Mouse (Mus musculus): Measurements from ENCODE around the gene Galnt2. TPM values are rescaled to one million over a fixed set of nuclear protein-coding genes. Genes with fewer than 3 reads are reported as not detected.
A peak's percentile ranks its signal among the peaks of the same experiment; 100 is the strongest.

Gene Galnt2
- polyA plus RNA-seq, 1 experiment = 11.5 TPM

GRCm38 (mm10) chr8:124343991-124344390 lies 112.8 kb downstream of the Galnt2 start:
- no peaks in the 10 kb centered on the region for H3K4me1 ChIP-seq (ENCODE audit: control insufficient read depth, insufficient read depth, low read length)
- 82% methylated on average over 12 of the region's 12 CpGs for WGBS

DNA sequence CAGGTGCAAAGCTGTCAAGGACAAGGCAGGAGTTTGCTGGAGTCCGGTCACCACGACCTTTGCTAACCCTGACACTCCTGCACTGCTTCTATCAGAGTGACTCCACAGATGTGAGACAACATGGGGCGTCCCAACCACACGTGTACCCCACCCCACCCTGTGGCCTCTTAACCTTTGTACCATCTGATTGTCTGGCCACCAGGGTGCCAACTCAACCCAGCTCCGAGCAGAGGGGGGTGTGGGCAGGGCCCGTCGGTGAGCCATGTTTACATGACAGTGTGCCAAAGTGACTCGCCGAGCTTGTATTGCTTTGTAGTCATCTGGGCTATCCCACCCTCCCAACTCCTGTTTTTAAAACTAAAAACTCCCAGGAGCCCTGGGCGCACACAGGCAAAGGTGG lies 113.9 kb downstream of the Galnt2 start:
- no peak overlapping the region for H3K27ac ChIP-seq (ENCODE audit: control insufficient read depth, insufficient read depth, low read depth, low read length, poor library complexity)
- WGBS = 79% methylated on average over 10 of the region's 10 CpGs
- no peak overlapping the region for H3K4me3 ChIP-seq (replicated peaks; ENCODE audit: control insufficient read depth, low read depth, low read length)
- no peak for TF ChIP-seq POLR2A (IDR thresholded peaks at IDR 0.05; ENCODE audit: borderline replicate concordance, control insufficient read depth, low read depth, low read length)
- no peak for TF ChIP-seq CTCF (IDR thresholded peaks at IDR 0.05; ENCODE audit: control insufficient read depth, insufficient read depth, low read length)
- no peaks in the 10 kb centered on the region for H3K4me1 ChIP-seq (ENCODE audit: control insufficient read depth, insufficient read depth, low read length)

More at GRCm38 (mm10) chr8:124343991-124344390, 112.8 kb downstream of the Galnt2 start:
- no peak for TF ChIP-seq CTCF (IDR thresholded peaks at IDR 0.05; ENCODE audit: control insufficient read depth, insufficient read depth, low read length)
- no peak for TF ChIP-seq POLR2A (IDR thresholded peaks at IDR 0.05; ENCODE audit: borderline replicate concordance, control insufficient read depth, low read depth, low read length)
- Histone ChIP-seq H3K27ac (ENCODE audit: control insufficient read depth, insufficient read depth, low read depth, low read length, poor library complexity) (no peak overlapping the region), H3K4me3 (replicated peaks; ENCODE audit: control insufficient read depth, low read depth, low read length) (no peak overlapping the region)

DNA sequence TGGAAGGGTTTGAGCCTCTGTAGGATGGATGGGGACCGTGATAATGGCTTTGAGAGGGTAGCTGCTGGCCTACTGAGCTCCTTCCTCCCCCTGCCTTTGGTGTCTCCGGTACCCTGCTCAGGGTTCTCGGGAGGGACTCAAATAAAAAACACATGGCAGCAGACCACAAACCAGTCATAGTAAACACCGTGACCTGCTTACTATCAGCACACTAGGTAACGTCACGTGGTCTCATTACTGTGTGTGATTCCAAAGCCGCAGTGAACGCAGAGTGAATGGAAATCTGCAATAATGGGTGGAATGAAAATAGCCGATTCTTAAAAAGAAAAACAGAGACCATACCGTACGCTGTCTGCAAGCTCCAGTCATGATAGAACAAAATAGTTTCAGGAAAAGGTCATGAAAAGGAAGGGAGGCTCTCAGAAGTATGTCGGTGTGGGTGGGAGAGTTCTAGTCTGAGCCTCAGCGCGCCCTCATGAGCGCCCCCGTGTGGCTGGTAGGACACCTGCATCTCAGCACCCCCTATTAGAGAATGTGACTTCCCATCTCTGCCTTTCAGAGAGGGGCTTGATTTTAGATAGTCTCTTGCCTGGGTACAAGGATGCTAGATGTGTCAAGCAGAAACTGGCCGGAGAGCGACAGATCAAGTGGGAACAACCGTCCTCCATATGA lies 115.8 kb downstream of the Galnt2 start:
- 40% methylated on average over 19 of the region's 19 CpGs for WGBS
- Histone ChIP-seq H3K4me3 (replicated peaks; ENCODE audit: control insufficient read depth, low read depth, low read length) (no peak overlapping the region), H3K4me1 (ENCODE audit: control insufficient read depth, insufficient read depth, low read length) (no peaks in the 10 kb centered on the region), H3K27ac (ENCODE audit: control insufficient read depth, insufficient read depth, low read depth, low read length, poor library complexity) (no peak overlapping the region)
- no peak for TF ChIP-seq POLR2A (IDR thresholded peaks at IDR 0.05; ENCODE audit: borderline replicate concordance, control insufficient read depth, low read depth, low read length)
- TF ChIP-seq CTCF (IDR thresholded peaks at IDR 0.05; ENCODE audit: control insufficient read depth, insufficient read depth, low read length) = peak; percentile 87

GRCm38 (mm10) chr8:124348087-124348486 lies 116.9 kb downstream of the Galnt2 start:
- Histone ChIP-seq H3K4me3 (replicated peaks; ENCODE audit: control insufficient read depth, low read depth, low read length) (no peak overlapping the region), H3K4me1 (ENCODE audit: control insufficient read depth, insufficient read depth, low read length) (no peaks in the 10 kb centered on the region), H3K27ac (ENCODE audit: control insufficient read depth, insufficient read depth, low read depth, low read length, poor library complexity) (no peak overlapping the region)
- TF ChIP-seq CTCF (IDR thresholded peaks at IDR 0.05; ENCODE audit: control insufficient read depth, insufficient read depth, low read length) (no peak), POLR2A (IDR thresholded peaks at IDR 0.05; ENCODE audit: borderline replicate concordance, control insufficient read depth, low read depth, low read length) (no peak)
- WGBS = 52% methylated on average over 1 of the region's 1 CpGs

DNA sequence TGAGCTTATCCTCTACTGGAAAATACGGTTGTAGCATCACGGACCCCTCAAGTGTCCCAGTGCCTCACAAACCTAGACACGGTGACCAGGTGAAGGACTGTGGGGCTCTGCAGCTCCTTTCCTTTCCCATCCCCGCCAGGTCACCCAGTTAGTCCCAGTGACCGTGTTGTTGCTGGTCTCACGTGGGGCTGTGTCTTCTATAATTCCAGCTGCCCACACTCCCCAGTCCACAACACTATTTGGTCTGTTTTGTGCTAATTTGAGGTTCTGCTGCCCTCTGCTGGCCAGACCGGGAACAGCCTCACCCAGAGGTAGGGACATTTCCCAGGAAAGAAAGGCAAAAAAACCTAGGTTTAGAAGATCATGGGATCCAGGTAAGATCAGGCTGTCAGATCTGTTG lies 118.5 kb downstream of the Galnt2 start:
- H3K27ac ChIP-seq (ENCODE audit: control insufficient read depth, insufficient read depth, low read depth, low read length, poor library complexity) = no peak overlapping the region
- TF ChIP-seq CTCF (IDR thresholded peaks at IDR 0.05; ENCODE audit: control insufficient read depth, insufficient read depth, low read length) (peak; percentile 94), POLR2A (IDR thresholded peaks at IDR 0.05; ENCODE audit: borderline replicate concordance, control insufficient read depth, low read depth, low read length) (no peak)
- no peak overlapping the region for H3K4me3 ChIP-seq (replicated peaks; ENCODE audit: control insufficient read depth, low read depth, low read length)
- no peaks in the 10 kb centered on the region for H3K4me1 ChIP-seq (ENCODE audit: control insufficient read depth, insufficient read depth, low read length)
- 39% methylated on average over 7 of the region's 7 CpGs for whole genome bisulfite sequencing

DNA sequence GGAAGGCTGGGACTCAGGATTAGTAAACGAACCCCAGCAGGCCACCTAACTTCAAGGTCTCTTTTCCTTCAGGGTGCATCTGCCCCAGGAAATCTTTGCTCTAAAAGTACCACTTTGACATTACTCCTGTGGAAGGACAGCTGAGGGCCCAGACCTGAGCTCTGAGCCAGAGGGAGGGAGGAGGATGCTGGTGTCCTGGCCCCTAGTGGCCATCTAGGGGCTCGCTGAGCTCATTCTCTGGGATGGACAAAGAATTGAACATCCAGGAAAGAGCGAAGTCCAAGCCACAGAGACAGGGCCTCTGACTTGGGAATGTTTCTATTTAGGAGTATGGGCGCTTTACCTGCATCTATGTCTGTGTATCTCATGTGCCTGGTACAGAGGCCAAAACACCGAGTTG lies 120.4 kb downstream of the Galnt2 start:
- Histone ChIP-seq H3K4me1 (ENCODE audit: control insufficient read depth, insufficient read depth, low read length) (no peaks in the 10 kb centered on the region), H3K27ac (ENCODE audit: control insufficient read depth, insufficient read depth, low read depth, low read length, poor library complexity) (no peak overlapping the region), H3K4me3 (replicated peaks; ENCODE audit: control insufficient read depth, low read depth, low read length) (no peak overlapping the region)
- no peak for TF ChIP-seq CTCF (IDR thresholded peaks at IDR 0.05; ENCODE audit: control insufficient read depth, insufficient read depth, low read length)
- no peak for TF ChIP-seq POLR2A (IDR thresholded peaks at IDR 0.05; ENCODE audit: borderline replicate concordance, control insufficient read depth, low read depth, low read length)
- WGBS = 65% methylated on average over 5 of the region's 5 CpGs

DNA sequence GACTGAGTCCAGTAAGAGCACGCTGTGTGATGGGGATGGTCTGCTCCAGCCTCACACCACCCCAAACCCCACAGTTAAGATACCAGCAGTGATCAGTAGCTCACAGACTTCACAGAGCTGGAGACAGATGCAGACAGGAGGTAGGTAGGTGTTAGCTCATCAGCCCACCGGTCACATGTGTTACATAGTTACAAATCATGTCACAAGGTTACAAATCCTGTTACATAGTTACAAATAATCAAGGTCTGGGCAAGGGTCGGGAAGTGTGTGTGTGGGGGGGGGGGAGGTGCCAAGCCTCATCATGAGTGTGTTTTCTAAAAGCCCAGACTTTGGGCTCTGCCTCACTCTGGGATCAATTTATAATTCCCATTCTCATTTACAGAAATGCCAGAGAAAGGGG lies 129.7 kb downstream of the Galnt2 start:
- 69% methylated on average over 3 of the region's 3 CpGs for WGBS
- H3K27ac ChIP-seq (ENCODE audit: control insufficient read depth, insufficient read depth, low read depth, low read length, poor library complexity) = no peak overlapping the region
- H3K4me1 ChIP-seq (ENCODE audit: control insufficient read depth, insufficient read depth, low read length) = no peaks in the 10 kb centered on the region; the same call in 1 of the 2 replicates
- no peak overlapping the region for H3K4me3 ChIP-seq (replicated peaks; ENCODE audit: control insufficient read depth, low read depth, low read length)
- TF ChIP-seq CTCF (IDR thresholded peaks at IDR 0.05; ENCODE audit: control insufficient read depth, insufficient read depth, low read length) (no peak), POLR2A (IDR thresholded peaks at IDR 0.05; ENCODE audit: borderline replicate concordance, control insufficient read depth, low read depth, low read length) (no peak)

DNA sequence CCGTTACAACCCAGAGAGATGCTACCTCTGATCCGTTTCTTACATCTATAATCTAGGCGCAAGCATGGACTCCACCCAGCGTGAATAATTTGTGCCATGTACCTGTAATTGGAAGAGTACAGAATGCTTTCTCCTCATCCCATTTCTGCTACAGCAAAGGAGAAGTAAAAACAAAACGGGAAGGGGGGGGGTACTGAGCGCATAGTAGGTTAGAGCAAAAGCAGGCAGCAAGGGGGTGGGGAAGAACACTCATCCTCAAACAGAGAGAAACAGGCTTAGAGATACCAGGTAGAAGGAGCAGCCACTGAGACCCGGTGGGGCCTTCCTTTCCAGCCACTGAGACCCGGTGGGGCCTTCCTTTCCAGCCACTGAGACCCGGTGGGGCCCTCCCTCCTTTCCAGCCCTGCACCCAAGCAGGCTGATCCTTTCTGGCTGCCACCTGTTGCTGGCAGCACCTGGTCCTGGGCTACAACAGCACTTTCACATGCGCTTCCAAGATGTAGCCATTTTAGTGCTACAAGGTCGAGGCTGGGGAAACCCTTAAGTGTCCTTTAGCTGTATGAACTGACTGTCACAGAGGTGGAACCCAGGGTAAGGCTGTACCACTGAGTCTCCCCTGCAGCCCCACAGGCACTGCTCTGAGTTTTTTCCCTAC lies 130.7 kb downstream of the Galnt2 start:
- no peak for TF ChIP-seq POLR2A (IDR thresholded peaks at IDR 0.05; ENCODE audit: borderline replicate concordance, control insufficient read depth, low read depth, low read length)
- no peak for TF ChIP-seq CTCF (IDR thresholded peaks at IDR 0.05; ENCODE audit: control insufficient read depth, insufficient read depth, low read length)
- Histone ChIP-seq H3K27ac (ENCODE audit: control insufficient read depth, insufficient read depth, low read depth, low read length, poor library complexity) (peak overlapping the region; percentile 73), H3K4me3 (replicated peaks; ENCODE audit: control insufficient read depth, low read depth, low read length) (peak overlapping the region; percentile 60), H3K4me1 (ENCODE audit: control insufficient read depth, insufficient read depth, low read length) (no peaks in the 10 kb centered on the region; the same call in 1 of the 2 replicates)
- 66% methylated on average over 11 of the region's 11 CpGs for WGBS

All from bone marrow, adult 2 months (tissue).